Mouse (Mus musculus) stomach, postnatal 0 days (tissue): Measurements from ENCODE around the gene Avpr2. TPM values are rescaled to one million over a fixed set of nuclear protein-coding genes. Genes with fewer than 3 reads are reported as not detected.

Source experiments
- ATAC-seq: fragments of 200-750 bp; cut with Nextera tagmentation; 2 replicates; pipeline ENCODE4 v1.8.0; 2017; ENCODE audit not compliant: low FRiP score, low TSS enrichment
- DNase-seq: peaks from one replicate; pipeline ENCODE4 v3.0.0-alpha.2; 2016; ENCODE audit warnings: low spot score
- H3K27ac ChIP-seq: fragments of 300-500 bp; sonication (generic); replicated peaks from 2 replicates; pipeline ENCODE4 v1.5.1; 2014; ENCODE audit warnings: mild to moderate bottlenecking, control low read depth
- H3K27me3 ChIP-seq: fragments of 300-500 bp; sonication (generic); 2 replicates; pipeline ENCODE4 v1.6.1; 2014; ENCODE audit warnings: low read length; ENCODE audit not compliant: control insufficient read depth, insufficient read depth
- H3K36me3 ChIP-seq: fragments of 300-500 bp; sonication (generic); 2 replicates; pipeline ENCODE4 v1.6.1; 2014; ENCODE audit warnings: low read length, mixed read lengths; ENCODE audit not compliant: control insufficient read depth, insufficient read depth
- H3K4me1 ChIP-seq: fragments of 300-500 bp; sonication (generic); replicated peaks from 2 replicates; pipeline ENCODE4 v1.6.1; 2014; ENCODE audit warnings: antibody characterized with exemption; ENCODE audit not compliant: control insufficient read depth, insufficient read depth
- H3K4me2 ChIP-seq: fragments of 300-500 bp; sonication (generic); replicated peaks from 2 replicates; pipeline ENCODE4 v1.6.1; 2014; ENCODE audit warnings: low read depth, mild to moderate bottlenecking, control low read depth, moderate library complexity
- H3K4me3 ChIP-seq: fragments of 300-500 bp; sonication (generic); 2 replicates; pipeline ENCODE4 v1.5.1; 2014; ENCODE audit warnings: low read depth, low read length, control low read depth
- H3K9ac ChIP-seq: fragments of 300-500 bp; sonication (generic); 2 replicates; pipeline ENCODE4 v1.6.1; 2014; ENCODE audit warnings: mild to moderate bottlenecking, low read length, control low read depth, mixed read lengths
- H3K9me3 ChIP-seq: fragments of 300-500 bp; sonication (generic); 2 replicates; pipeline ENCODE4 v1.6.1; 2016; ENCODE audit warnings: low read length; ENCODE audit not compliant: control insufficient read depth
- CTCF ChIP-seq: IDR thresholded peaks from 2 replicates; pipeline ENCODE4 v1.5.1; 2016; ENCODE audit warnings: antibody characterized with exemption, low read depth, mild to moderate bottlenecking, moderate library complexity
- EP300 ChIP-seq: optimal IDR thresholded peaks from 2 replicates; pipeline ENCODE3; 2016; ENCODE audit warnings: antibody characterized with exemption
- WGBS: fragments of 180-500 bp; shearing (Covaris S2); extraction: QIAGEN DNeasy Blood & Tissue Kit; methylation state at CpG from one replicate; pipeline ENCODE4 v1.1.7; 2014; 5-methylcytosine and 5-hydroxymethylcytosine counted together
- polyA plus RNA-seq: library from polyadenylated mRNA; unstranded; fragments of >200 nt; fragmentation: Nextera tagmentation; extraction: Ambion mirVana; gene quantifications from 2 replicates; pipeline ENCODE4 v1.2.1, GENCODE M21; 2015

The Avpr2 gene
- polyA plus RNA-seq, 1 experiment from 2014 or later, result 0.67 TPM

- TF ChIP-seq EP300 (no peak), CTCF (no peak)
- Histone ChIP-seq H3K4me3 (peak overlapping the region; percentile 39), H3K9me3 (no peaks in the 10 kb centered on the region), H3K27ac (no peak overlapping the region; the same call in 1 of the 2 replicates), H3K9ac (no peak overlapping the region), H3K4me2 (peak overlapping the region; percentile 59), H3K4me1 (no peaks in the 10 kb centered on the region), H3K27me3 (no peaks in the 10 kb centered on the region), H3K36me3 (no peaks in the 10 kb centered on the region)
- DNase-seq, result peak; percentile 16
- peak; percentile 48; the same call in 1 of the 2 replicates for ATAC-seq
- WGBS, result 24% methylated on average over 16 of the region's 16 CpGs
Measured at GRCm38 (mm10) chrX:73881036-73881427, 10.9 kb upstream of the Avpr2 start.

GRCm38 (mm10) chrX:73881463-73881862 lies 10.4 kb upstream of the Avpr2 start:
- H3K27ac ChIP-seq, result no peak overlapping the region
- DNase-seq (no peak), ATAC-seq (no peak)
- no peak overlapping the region for H3K4me3 ChIP-seq
- no peaks in the 10 kb centered on the region for H3K9me3 ChIP-seq
- whole genome bisulfite sequencing, result 31% methylated on average over 6 of the region's 6 CpGs
- H3K4me1 ChIP-seq, result no peaks in the 10 kb centered on the region
- no peaks in the 10 kb centered on the region for H3K36me3 ChIP-seq
- H3K27me3 ChIP-seq, result no peaks in the 10 kb centered on the region
- TF ChIP-seq CTCF (no peak), EP300 (no peak)
- H3K4me2 ChIP-seq, result no peak overlapping the region
- H3K9ac ChIP-seq, result no peak overlapping the region

- no peak overlapping the region for H3K4me2 ChIP-seq
- H3K27me3 ChIP-seq, result no peaks in the 10 kb centered on the region
- H3K4me3 ChIP-seq, result no peak overlapping the region
- DNase-seq (no peak), ATAC-seq (no peak)
- no peaks in the 10 kb centered on the region for H3K36me3 ChIP-seq
- TF ChIP-seq EP300, result no peak
- no peak for TF ChIP-seq CTCF
- WGBS, result 88% methylated on average over 14 of the region's 14 CpGs
- no peaks in the 10 kb centered on the region for H3K4me1 ChIP-seq
- no peak overlapping the region for H3K27ac ChIP-seq
- H3K9me3 ChIP-seq, result no peaks in the 10 kb centered on the region
- no peak overlapping the region for H3K9ac ChIP-seq
Measured at GRCm38 (mm10) chrX:73892833-73893232, 931 bp downstream of the Avpr2 start.

- no peak within 1 kb of the TSS for H3K4me3 ChIP-seq
- no peak within 1 kb of the TSS for H3K4me2 ChIP-seq
- WGBS, result 17% methylated on average over 2 of the region's 2 CpGs
- no peak within 1 kb of the TSS for H3K27ac ChIP-seq
- TF ChIP-seq EP300 (no peak), CTCF (peak; percentile 67)
- no peak within 1 kb of the TSS for H3K9ac ChIP-seq
- H3K36me3 ChIP-seq, result no peaks in the 10 kb centered on the region
- no peaks in the 10 kb centered on the region for H3K27me3 ChIP-seq
- H3K9me3 ChIP-seq, result no peaks in the 10 kb centered on the region
- no peaks in the 10 kb centered on the region for H3K4me1 ChIP-seq
- DNase-seq, result peak; percentile 67
- ATAC-seq, result peak; percentile 41; the same call in 1 of the 2 replicates
Measured at GRCm38 (mm10) chrX:73895719-73896118, 3.8 kb downstream of the Avpr2 start, which contains the start of gene L1cam. Gene L1cam, minus strand, starts transcription at chrX:73896105.

GRCm38 (mm10) chrX:73897959-73898358 lies 6.1 kb downstream of the Avpr2 start:
- Histone ChIP-seq H3K4me2 (no peak overlapping the region), H3K9ac (no peak overlapping the region), H3K4me1 (no peaks in the 10 kb centered on the region), H3K4me3 (no peak overlapping the region), H3K36me3 (no peaks in the 10 kb centered on the region), H3K27me3 (no peaks in the 10 kb centered on the region), H3K9me3 (no peaks in the 10 kb centered on the region), H3K27ac (no peak overlapping the region)
- ATAC-seq (no peak), DNase-seq (no peak)
- TF ChIP-seq CTCF (peak; percentile 41), EP300 (no peak)
- 74% methylated on average over 3 of the region's 3 CpGs for WGBS

- Histone ChIP-seq H3K4me1 (no peaks in the 10 kb centered on the region), H3K27me3 (no peaks in the 10 kb centered on the region), H3K9ac (no peak overlapping the region), H3K4me3 (no peak overlapping the region), H3K4me2 (no peak overlapping the region), H3K9me3 (no peaks in the 10 kb centered on the region), H3K36me3 (no peaks in the 10 kb centered on the region), H3K27ac (no peak overlapping the region)
- ATAC-seq (no peak), DNase-seq (no peak)
- no peak for TF ChIP-seq CTCF
- no peak for TF ChIP-seq EP300
- WGBS, result 92% methylated on average over 1 of the region's 1 CpGs
Measured at GRCm38 (mm10) chrX:73910049-73910448, 18.1 kb downstream of the Avpr2 start.
